ENCODE assay signal across 8 mouse cellular contexts in genomic region chr1:36555798-36556395, GRCm38 (mm10). TPM values are rescaled to one million over a fixed set of nuclear protein-coding genes. Genes with fewer than 3 reads are reported as not detected.
DNase-seq lines count a peak whose midpoint lies in the region; ATAC-seq lines count a peak whose summit lies in the region.

No protein-coding gene starts in this region.

- H3K36me3 ChIP-seq in hindbrain, embryonic 14.5 days (replicated peaks; ENCODE audit: control insufficient read depth, insufficient read depth) = peaks cover 45% of the 10 kb centered on the region

- no peaks in the 10 kb centered on the region for H3K27me3 ChIP-seq in hindbrain, embryonic 14.5 days (ENCODE audit: control insufficient read depth, insufficient read depth, low read length)

- H3K4me2 ChIP-seq in hindbrain, embryonic 14.5 days (replicated peaks) = peak overlapping the region; percentile 95

- H3K27ac ChIP-seq in hindbrain, embryonic 14.5 days = peak overlapping the region; percentile 99

- DNase-seq in cerebellum, adult 11-12 months = peak; percentile 75
- DNase-seq in cerebellum, adult 8-10 months = no peak
- peak; percentile 37 for DNase-seq in CD4-positive helper T cell, adult 2 months (ENCODE audit: low read depth, low spot score)
- peak; percentile 57 for DNase-seq in embryo, embryonic 9.5 days (ENCODE audit: extremely low spot score)
- no peak for DNase-seq in hindbrain, embryonic 14.5 days (ENCODE audit: low spot score)
- DNase-seq in lung, postnatal 4 days = peak; percentile 53 to 64
- no peak for DNase-seq in gastrocnemius, postnatal 4 days (ENCODE audit: low spot score in 2 of 2)

- no peak for ATAC-seq in hindbrain, embryonic 14.5 days (ENCODE audit: low FRiP score)
- no peak for ATAC-seq in monocyte, adult 5-6 weeks (replicated peaks; ENCODE audit: insufficient number of reproducible peaks, low FRiP score, low TSS enrichment, poor library complexity, severe bottlenecking)

- H3K4me3 ChIP-seq in hindbrain, embryonic 14.5 days (replicated peaks; ENCODE audit: low read length) = peak overlapping the region; percentile 85

- peaks cover 30% of the 10 kb centered on the region for H3K4me1 ChIP-seq in hindbrain, embryonic 14.5 days (replicated peaks; ENCODE audit: control insufficient read depth, insufficient read depth, low read length)

- peak overlapping the region; percentile 99 for H3K9ac ChIP-seq in hindbrain, embryonic 14.5 days

- WGBS in hindbrain, embryonic 14.5 days = 3% methylated on average over 8 of the region's 8 CpGs

- no peaks in the 10 kb centered on the region for H3K9me3 ChIP-seq in hindbrain, embryonic 14.5 days (ENCODE audit: control insufficient read depth, low read length)

RNA-seq across cellular contexts. Expression of gene Sema4c, which starts 2.3 kb away (rescaled TPM):
- 3.1 and 3.8 TPM in 2 replicates for polyA plus RNA-seq in hindbrain, embryonic 14.5 days (2014; fragmentation: Nextera tagmentation; extraction: Ambion mirVana)
- total RNA-seq in monocyte, adult 5-6 weeks (2017) = 7.7 to 16.7 TPM (median 7.8 TPM) in 3 replicates
- total RNA-seq in gastrocnemius, postnatal 4 days (2021) = 10 to 100 TPM; 26.0 to 27.1 TPM

RNA-seq across cellular contexts. Expression of gene Ankrd39, which starts 8.7 kb away (rescaled TPM):
- polyA plus RNA-seq in hindbrain, embryonic 14.5 days (2014; fragmentation: Nextera tagmentation; extraction: Ambion mirVana) = 23.9 and 26.9 TPM in 2 replicates
- 4.9 to 7.9 TPM (median 7.6 TPM) in 3 replicates for total RNA-seq in monocyte, adult 5-6 weeks (2017)
- total RNA-seq in gastrocnemius, postnatal 4 days (2021) = 10 to 100 TPM; 13.0 to 13.8 TPM

RNA-seq across cellular contexts. Expression of gene Gm42417, which starts 16.7 kb away (rescaled TPM):
- 0.23 and 1.1 TPM in 2 replicates for polyA plus RNA-seq in hindbrain, embryonic 14.5 days (2014; fragmentation: Nextera tagmentation; extraction: Ambion mirVana)
- not detected in 3 replicates for total RNA-seq in monocyte, adult 5-6 weeks (2017)
- 10 to 100 TPM; 40.6 to 50.4 TPM for total RNA-seq in gastrocnemius, postnatal 4 days (2021)

RNA-seq across cellular contexts. Expression of gene Ankrd23, which starts 19.2 kb away (rescaled TPM):
- polyA plus RNA-seq in hindbrain, embryonic 14.5 days (2014; fragmentation: Nextera tagmentation; extraction: Ambion mirVana) = 6.9 and 10.6 TPM in 2 replicates
- total RNA-seq in monocyte, adult 5-6 weeks (2017) = 9.4 to 21.2 TPM (median 19.1 TPM) in 3 replicates
- total RNA-seq in gastrocnemius, postnatal 4 days (2021) = 100 to 1,000 TPM; 129 to 140 TPM

RNA-seq across cellular contexts. Expression of gene Cnnm3, which starts 44.2 kb away (rescaled TPM):
- 6.1 and 6.8 TPM in 2 replicates for polyA plus RNA-seq in hindbrain, embryonic 14.5 days (2014; fragmentation: Nextera tagmentation; extraction: Ambion mirVana)
- 3.9 to 11.4 TPM (median 6.2 TPM) in 3 replicates for total RNA-seq in monocyte, adult 5-6 weeks (2017)
- 10 to 100 TPM; 25.3 to 26.6 TPM for total RNA-seq in gastrocnemius, postnatal 4 days (2021)

Comparison
In these comparisons a context has a peak if more than half of its experiments do, and no peak if none do; other contexts are left out.
1. DNase-seq: peak in cerebellum, adult 11-12 months (single experiment), CD4-positive helper T cell, adult 2 months (single experiment), embryo, embryonic 9.5 days (single experiment) and lung, postnatal 4 days (2 of 2); none in cerebellum, adult 8-10 months (single experiment), hindbrain, embryonic 14.5 days (single experiment) and gastrocnemius, postnatal 4 days (0 of 2).
2. RNA of gene Gm42417, which starts 16.7 kb away (total RNA-seq): 40.6 to 50.4 TPM in gastrocnemius, postnatal 4 days; not detected in monocyte, adult 5-6 weeks; every median in the first group is over 10 times any median in the second.